Mouse (Mus musculus): ENCODE data around the gene Selenow. TPM values are rescaled to one million over a fixed set of nuclear protein-coding genes. Genes with fewer than 3 reads are reported as not detected.
"Not testable (repeated sequence)": the region's sequence is repeated elsewhere in the genome, so short reads cannot be mapped to it uniquely, and the experiment has no call there.

Selenow gene
- polyA plus RNA-seq, 1 experiment, result 474 TPM

DNA sequence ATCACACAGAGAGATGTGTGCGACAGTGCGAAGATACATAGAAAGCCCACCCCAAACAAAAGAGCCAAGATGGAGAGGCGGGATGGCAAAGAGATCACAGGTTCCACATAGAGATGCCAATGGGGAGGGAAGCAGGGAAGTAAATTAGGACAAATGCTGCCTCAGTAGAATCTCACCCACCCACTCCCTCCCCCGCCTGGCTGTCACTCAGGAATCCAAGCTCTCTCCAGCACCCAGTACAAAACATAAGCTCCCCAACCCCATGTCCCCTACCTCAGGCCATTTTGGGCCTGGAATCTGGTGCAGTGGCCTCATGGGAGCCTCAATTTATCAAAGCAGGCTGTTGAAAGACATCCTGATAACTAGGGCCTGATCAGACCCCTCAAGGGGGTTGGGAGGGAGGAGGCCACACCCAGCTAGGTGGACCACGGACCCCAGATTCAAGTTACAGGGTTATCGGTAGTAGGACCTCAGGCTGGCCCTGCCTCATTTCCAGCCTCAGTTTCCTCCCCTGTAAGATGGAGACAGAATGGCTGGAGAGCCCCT lies 1.5 kb downstream of the Selenow start:
- Histone ChIP-seq H3K27me3 (ENCODE audit: control insufficient read depth, insufficient read depth, low read length) (no peaks in the 10 kb centered on the region), H3K4me3 (ENCODE audit: control insufficient read depth, insufficient read depth, low read length) (peak overlapping the region; percentile 5; the same call in 1 of the 2 replicates), H3K36me3 (ENCODE audit: control insufficient read depth, insufficient read depth, low read length) (peaks cover 16% of the 10 kb centered on the region; the same call in 1 of the 2 replicates), H3K27ac (ENCODE audit: control insufficient read depth, insufficient read depth, low read length) (no peak overlapping the region), H3K4me1 (replicated peaks; ENCODE audit: control insufficient read depth, insufficient read depth, low read length) (peaks cover 24% of the 10 kb centered on the region)
- DNase-seq, result no peak
- TF ChIP-seq POLR2A (IDR thresholded peaks at IDR 0.05; ENCODE audit: control insufficient read depth, extremely low read depth, insufficient read depth, low read length, poor library complexity) (no peak), CTCF (IDR thresholded peaks at IDR 0.05; ENCODE audit: borderline replicate concordance, control insufficient read depth, extremely low read depth, insufficient read depth, low read length, poor library complexity) (no peak)
- 96% methylated on average over 6 of the region's 6 CpGs for WGBS

DNA sequence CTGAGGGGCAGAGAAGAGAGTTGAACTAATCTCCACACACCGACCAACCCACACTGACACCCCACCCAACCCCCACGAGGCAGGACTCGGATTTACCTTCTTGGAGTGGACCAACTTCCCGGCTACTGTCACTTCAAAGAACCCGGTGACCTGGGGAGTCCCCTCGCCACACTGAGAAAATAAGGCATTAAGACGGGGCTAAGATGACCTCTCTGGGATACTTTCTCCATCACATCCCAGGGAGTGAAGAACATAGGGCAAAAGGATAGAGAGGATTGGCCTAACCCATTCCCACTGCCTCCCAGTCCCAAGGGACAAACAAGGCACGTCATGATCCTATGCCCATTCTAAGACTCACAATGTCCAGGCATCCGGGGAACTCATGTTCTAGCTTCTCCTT lies 2.3 kb downstream of the Selenow start:
- Histone ChIP-seq H3K36me3 (ENCODE audit: control insufficient read depth, insufficient read depth, low read length) (peaks cover 16% of the 10 kb centered on the region; the same call in 1 of the 2 replicates), H3K4me3 (ENCODE audit: control insufficient read depth, insufficient read depth, low read length) (no peak overlapping the region), H3K27me3 (ENCODE audit: control insufficient read depth, insufficient read depth, low read length) (no peaks in the 10 kb centered on the region), H3K4me1 (replicated peaks; ENCODE audit: control insufficient read depth, insufficient read depth, low read length) (peaks cover 24% of the 10 kb centered on the region), H3K27ac (ENCODE audit: control insufficient read depth, insufficient read depth, low read length) (no peak overlapping the region)
- 97% methylated on average over 9 of the region's 9 CpGs for WGBS
- TF ChIP-seq POLR2A (IDR thresholded peaks at IDR 0.05; ENCODE audit: control insufficient read depth, extremely low read depth, insufficient read depth, low read length, poor library complexity) (no peak), CTCF (IDR thresholded peaks at IDR 0.05; ENCODE audit: borderline replicate concordance, control insufficient read depth, extremely low read depth, insufficient read depth, low read length, poor library complexity) (no peak)
- no peak for DNase-seq

DNA sequence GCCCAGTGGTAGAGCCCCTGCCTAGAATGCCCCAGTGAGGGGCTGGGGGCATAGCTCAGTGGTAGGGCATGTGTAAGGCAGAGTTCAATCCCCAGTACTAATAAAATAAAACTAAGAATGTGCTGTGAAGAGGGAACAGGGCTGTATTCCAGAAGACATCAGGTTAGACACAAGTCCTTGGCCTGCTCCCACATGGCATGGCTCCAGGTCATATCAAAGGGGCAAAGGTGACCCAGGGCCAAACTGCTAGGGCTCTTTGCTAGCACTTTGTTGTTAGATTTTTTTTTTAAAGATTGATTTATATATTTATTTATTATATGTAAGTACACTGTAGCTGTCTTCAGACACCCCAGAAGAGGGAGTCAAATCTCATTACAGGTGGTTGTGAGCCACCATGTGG lies 3.8 kb downstream of the Selenow start:
- Histone ChIP-seq H3K36me3 (ENCODE audit: control insufficient read depth, insufficient read depth, low read length) (peaks cover 16% of the 10 kb centered on the region; the same call in 1 of the 2 replicates), H3K27ac (ENCODE audit: control insufficient read depth, insufficient read depth, low read length) (no peak overlapping the region), H3K4me3 (ENCODE audit: control insufficient read depth, insufficient read depth, low read length) (no peak overlapping the region), H3K27me3 (ENCODE audit: control insufficient read depth, insufficient read depth, low read length) (no peaks in the 10 kb centered on the region), H3K4me1 (replicated peaks; ENCODE audit: control insufficient read depth, insufficient read depth, low read length) (peaks cover 24% of the 10 kb centered on the region)
- TF ChIP-seq POLR2A (IDR thresholded peaks at IDR 0.05; ENCODE audit: control insufficient read depth, extremely low read depth, insufficient read depth, low read length, poor library complexity) (no peak), CTCF (IDR thresholded peaks at IDR 0.05; ENCODE audit: borderline replicate concordance, control insufficient read depth, extremely low read depth, insufficient read depth, low read length, poor library complexity) (no peak)
- DNase-seq, result no peak

DNA sequence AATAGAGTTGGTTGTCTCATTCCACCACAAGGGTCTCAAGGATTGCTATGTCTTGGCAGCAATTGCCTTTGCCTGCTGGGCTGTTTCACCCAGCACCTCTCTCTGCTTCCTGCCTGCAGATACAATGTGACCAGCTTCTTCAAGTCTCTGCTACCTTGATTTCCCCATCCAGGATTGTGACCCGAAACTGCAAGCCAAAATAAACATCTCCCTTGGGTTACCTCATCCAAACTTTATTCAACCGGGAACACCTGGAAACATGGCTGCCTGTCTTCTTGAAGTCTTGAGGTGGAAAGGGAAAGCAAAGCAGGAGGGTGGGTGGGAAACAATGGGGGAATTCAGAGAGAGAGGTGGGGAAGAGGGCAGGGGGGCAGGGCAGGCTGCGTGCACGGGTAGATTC lies 5.2 kb downstream of the Selenow start:
- Histone ChIP-seq H3K36me3 (ENCODE audit: control insufficient read depth, insufficient read depth, low read length) (peaks cover 16% of the 10 kb centered on the region; the same call in 1 of the 2 replicates), H3K27ac (ENCODE audit: control insufficient read depth, insufficient read depth, low read length) (no peak overlapping the region), H3K27me3 (ENCODE audit: control insufficient read depth, insufficient read depth, low read length) (no peaks in the 10 kb centered on the region), H3K4me1 (replicated peaks; ENCODE audit: control insufficient read depth, insufficient read depth, low read length) (peaks cover 17% of the 10 kb centered on the region), H3K4me3 (ENCODE audit: control insufficient read depth, insufficient read depth, low read length) (no peak overlapping the region)
- TF ChIP-seq CTCF (IDR thresholded peaks at IDR 0.05; ENCODE audit: borderline replicate concordance, control insufficient read depth, extremely low read depth, insufficient read depth, low read length, poor library complexity), result no peak
- no peak for TF ChIP-seq POLR2A (IDR thresholded peaks at IDR 0.05; ENCODE audit: control insufficient read depth, extremely low read depth, insufficient read depth, low read length, poor library complexity)
- 92% methylated on average over 4 of the region's 4 CpGs for WGBS
- DNase-seq, result no peak

DNA sequence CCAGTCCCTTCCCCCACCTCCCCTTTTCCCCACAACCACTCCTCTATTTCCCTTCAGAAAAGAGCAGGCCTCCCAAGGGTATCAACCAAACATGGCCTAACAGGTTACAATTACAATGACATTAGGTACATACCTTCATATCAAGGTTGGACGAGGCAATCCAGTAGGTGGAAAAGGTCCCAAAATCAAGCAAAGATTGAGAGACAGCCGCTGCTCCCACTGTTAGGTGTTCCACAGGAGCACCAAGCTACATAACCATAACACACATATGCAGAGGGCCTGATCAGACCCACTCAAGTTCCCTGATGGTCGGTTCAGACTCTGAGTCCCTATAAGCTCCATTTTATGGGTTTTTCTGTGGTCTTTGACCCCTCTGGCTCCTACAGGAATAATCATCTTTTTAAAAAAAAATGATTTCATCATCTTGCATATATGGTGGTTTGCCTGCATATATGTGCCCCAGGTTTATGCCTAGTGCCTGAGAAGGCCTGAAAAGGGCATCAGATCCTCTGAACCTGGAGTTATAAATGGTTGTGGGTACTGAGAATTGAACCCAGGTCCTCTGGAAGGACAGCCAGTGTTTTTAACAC lies 6.0 kb downstream of the Selenow start:
- Histone ChIP-seq H3K4me3 (ENCODE audit: control insufficient read depth, insufficient read depth, low read length) (no peak overlapping the region), H3K4me1 (replicated peaks; ENCODE audit: control insufficient read depth, insufficient read depth, low read length) (peaks cover 13% of the 10 kb centered on the region), H3K36me3 (ENCODE audit: control insufficient read depth, insufficient read depth, low read length) (peaks cover 16% of the 10 kb centered on the region; the same call in 1 of the 2 replicates), H3K27me3 (ENCODE audit: control insufficient read depth, insufficient read depth, low read length) (no peaks in the 10 kb centered on the region), H3K27ac (ENCODE audit: control insufficient read depth, insufficient read depth, low read length) (no peak overlapping the region)
- TF ChIP-seq POLR2A (IDR thresholded peaks at IDR 0.05; ENCODE audit: control insufficient read depth, extremely low read depth, insufficient read depth, low read length, poor library complexity), result no peak
- TF ChIP-seq CTCF (IDR thresholded peaks at IDR 0.05; ENCODE audit: borderline replicate concordance, control insufficient read depth, extremely low read depth, insufficient read depth, low read length, poor library complexity), result no peak
- DNase-seq, result no peak
- WGBS, result 93% methylated on average over 3 of the region's 3 CpGs

DNA sequence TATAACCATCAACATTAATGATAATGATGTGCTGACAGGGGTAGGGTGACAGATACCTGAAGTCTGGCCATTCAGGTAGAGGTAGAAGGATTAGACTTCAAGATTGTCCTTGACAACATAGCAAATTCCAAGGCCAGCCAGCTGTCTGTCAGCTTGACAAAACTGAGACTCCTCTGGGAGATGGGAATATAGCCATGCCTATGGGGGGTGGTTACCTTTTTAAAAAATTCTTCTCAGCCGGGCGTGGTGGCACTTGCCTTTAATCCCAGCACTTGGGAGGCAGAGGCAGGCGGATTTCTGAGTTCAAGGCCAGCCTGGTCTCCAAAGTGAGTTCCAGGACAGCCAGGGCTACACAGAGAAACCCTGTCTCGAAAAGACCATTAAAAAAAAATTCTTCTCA lies 6.5 kb downstream of the Selenow start:
- DNase-seq; H3K27me3 ChIP-seq (ENCODE audit: control insufficient read depth, insufficient read depth, low read length); H3K4me1 ChIP-seq (replicated peaks; ENCODE audit: control insufficient read depth, insufficient read depth, low read length); H3K4me3 ChIP-seq (ENCODE audit: control insufficient read depth, insufficient read depth, low read length); H3K27ac ChIP-seq (ENCODE audit: control insufficient read depth, insufficient read depth, low read length): not testable (repeated sequence)
- WGBS, result 92% methylated on average over 4 of the region's 4 CpGs
- peaks cover 16% of the 10 kb centered on the region; the same call in 1 of the 2 replicates for H3K36me3 ChIP-seq (ENCODE audit: control insufficient read depth, insufficient read depth, low read length)

DNA sequence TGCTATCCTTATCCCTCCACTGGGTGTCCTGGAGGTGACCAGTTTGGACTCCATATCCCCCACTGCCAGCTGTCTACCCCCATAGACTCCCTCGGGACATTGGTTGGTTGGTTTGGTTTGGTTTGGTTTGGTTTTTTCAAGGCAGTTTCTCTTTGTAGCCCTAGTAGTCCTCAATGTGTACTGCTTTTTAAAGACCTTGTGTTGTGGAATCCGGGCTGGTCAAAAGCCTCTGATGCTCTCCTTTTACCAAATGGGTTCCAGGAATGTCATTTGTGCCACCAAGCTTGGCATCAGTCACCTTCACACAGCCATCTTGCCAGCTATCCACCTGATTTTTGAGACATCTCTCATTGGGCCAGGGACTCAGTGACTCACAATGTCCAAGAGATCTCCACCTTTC lies 7.5 kb downstream of the Selenow start:
- DNase-seq, result no peak
- Histone ChIP-seq H3K27me3 (ENCODE audit: control insufficient read depth, insufficient read depth, low read length) (no peaks in the 10 kb centered on the region), H3K4me3 (ENCODE audit: control insufficient read depth, insufficient read depth, low read length) (no peak overlapping the region), H3K27ac (ENCODE audit: control insufficient read depth, insufficient read depth, low read length) (no peak overlapping the region), H3K4me1 (replicated peaks; ENCODE audit: control insufficient read depth, insufficient read depth, low read length) (no peaks in the 10 kb centered on the region), H3K36me3 (ENCODE audit: control insufficient read depth, insufficient read depth, low read length) (peaks cover 16% of the 10 kb centered on the region; the same call in 1 of the 2 replicates)
- TF ChIP-seq POLR2A (IDR thresholded peaks at IDR 0.05; ENCODE audit: control insufficient read depth, extremely low read depth, insufficient read depth, low read length, poor library complexity), result no peak
- TF ChIP-seq CTCF (IDR thresholded peaks at IDR 0.05; ENCODE audit: borderline replicate concordance, control insufficient read depth, extremely low read depth, insufficient read depth, low read length, poor library complexity), result no peak
- 89% methylated on average over 2 of the region's 2 CpGs for WGBS

Measured in thymus, adult 2 months (tissue).